Mouse (Mus musculus) gastrocnemius, adult 2 months (tissue): Measurements from ENCODE around the gene Hsf2bp. TPM values are rescaled to one million over a fixed set of nuclear protein-coding genes. Genes with fewer than 3 reads are reported as not detected.
A peak's percentile ranks its signal among the peaks of the same experiment; 100 is the strongest.

Experiments used
- DNase-seq: peaks from one replicate; pipeline ENCODE4 v3.0.0; 2022
- H3K27ac ChIP-seq: fragments of 200-600 bp; 2 replicates; pipeline ENCODE4 v1.8.1; 2022; ENCODE audit warnings: mild to moderate bottlenecking
- H3K4me3 ChIP-seq: fragments of 200-600 bp; 2 replicates; pipeline ENCODE4 v1.8.1; 2022; ENCODE audit warnings: mild to moderate bottlenecking, moderate library complexity
- CTCF ChIP-seq: fragments of 200-600 bp; IDR thresholded peaks from 2 replicates; pipeline ENCODE4 v1.8.1; 2022; ENCODE audit warnings: antibody characterized with exemption, mild to moderate bottlenecking, moderate library complexity
- intact Hi-C: fragments of 180-260 bp; cut with DNase I; formaldehyde crosslinking; loops from one replicate; pipeline ENCODE4 v1.15.1; 2025
- total RNA-seq, 2 experiments: library from RNA; stranded (reverse); gene quantifications; 2 replicates each; pipeline ENCODE4 v1.2.3; 2021

Gene Hsf2bp
- total RNA-seq, 2 experiments from 2014 or later: 0.46 to 1.5 TPM

DNA sequence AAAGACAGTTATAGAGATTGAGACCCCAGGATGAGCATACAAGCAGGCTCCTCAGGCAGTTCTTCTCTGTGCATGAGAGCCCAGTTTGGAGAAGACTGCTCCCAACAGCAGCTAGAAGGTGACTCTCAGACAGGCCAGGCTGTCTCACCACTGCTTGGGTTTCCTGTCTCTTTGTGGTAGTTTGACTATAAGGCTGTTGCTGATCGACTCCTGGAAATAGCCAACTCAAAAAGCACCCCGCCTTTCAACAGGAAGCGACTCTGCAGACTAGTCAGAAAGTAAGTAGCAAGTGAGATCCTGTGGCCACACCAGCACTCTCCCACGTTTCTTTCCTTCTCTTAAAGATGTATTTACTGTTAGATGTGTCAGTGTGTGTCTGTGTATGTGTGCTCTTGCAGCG, 17.5 kb upstream of the Hsf2bp start:
- DNase-seq: no peak
- no peak overlapping the region; the same call in 1 of the 2 replicates for H3K27ac ChIP-seq
- intact Hi-C loops: no loop called here
- H3K4me3 ChIP-seq: no peak overlapping the region
- TF ChIP-seq CTCF: no peak

DNA sequence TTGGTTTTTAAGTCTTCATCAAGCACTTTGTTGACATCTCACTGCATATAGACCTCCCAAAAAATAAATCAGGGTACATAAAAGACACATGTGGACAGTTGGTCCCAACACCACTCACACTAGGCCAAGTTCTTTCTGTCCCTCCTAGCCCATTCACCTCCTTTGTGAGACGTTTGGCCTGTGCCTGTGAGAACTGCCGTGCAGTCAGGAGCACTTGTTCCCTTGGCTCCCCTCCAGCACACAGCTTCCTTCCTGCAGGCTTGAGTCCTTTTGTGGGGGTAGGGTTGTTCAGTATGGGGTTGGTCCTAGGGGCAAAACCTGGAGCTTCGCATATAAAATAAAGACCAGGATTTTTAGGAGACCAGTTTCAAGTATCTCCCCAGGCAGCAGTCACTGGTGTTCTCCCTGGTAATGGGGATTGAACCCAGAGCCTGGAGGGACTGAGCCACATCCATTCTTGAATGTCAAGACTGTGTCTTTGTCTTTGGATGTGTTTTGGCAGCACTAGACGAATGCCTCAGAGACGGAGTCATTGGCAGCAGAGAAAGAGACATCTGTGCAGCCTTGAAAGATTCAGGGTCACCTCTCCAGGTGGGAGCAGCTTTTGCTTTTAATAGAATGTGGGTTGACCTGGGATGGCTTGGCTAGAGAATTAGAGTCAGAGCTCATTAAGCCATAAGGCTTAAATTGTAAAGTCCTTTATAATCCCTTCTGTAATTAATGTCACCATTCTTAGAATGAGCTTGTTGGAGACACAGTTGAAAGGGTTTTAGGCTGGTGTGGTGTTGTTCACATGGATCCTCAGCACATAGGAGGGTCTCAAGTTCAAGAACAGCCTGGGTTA, 16.3 kb upstream of the Hsf2bp start:
- no peak for DNase-seq
- Histone ChIP-seq H3K4me3 (no peak overlapping the region), H3K27ac (no peak overlapping the region)
- TF ChIP-seq CTCF: no peak
- intact Hi-C loops: no loop called here

DNA sequence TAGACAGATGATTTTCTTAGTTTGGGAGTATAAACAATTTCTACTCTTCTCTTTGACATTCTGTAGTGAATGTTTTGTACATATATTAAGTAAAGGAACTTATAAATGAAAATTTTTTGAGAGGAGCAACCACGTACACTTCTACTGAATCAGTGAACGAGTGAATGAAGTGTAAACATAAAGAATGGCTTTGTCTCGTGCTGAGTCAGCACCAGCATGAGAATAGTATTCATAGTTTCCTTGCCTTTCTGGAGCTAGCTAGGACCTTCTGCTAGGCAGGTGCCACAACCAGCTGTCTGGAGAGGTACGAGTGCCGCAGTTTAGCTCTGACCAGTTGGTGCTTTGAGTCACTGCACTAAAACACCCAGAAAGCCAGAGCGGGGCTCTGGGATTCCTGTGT, 14.5 kb upstream of the Hsf2bp start:
- intact Hi-C loops: no loop called here
- Histone ChIP-seq H3K4me3 (no peak overlapping the region), H3K27ac (no peak overlapping the region)
- TF ChIP-seq CTCF: no peak
- no peak for DNase-seq

DNA sequence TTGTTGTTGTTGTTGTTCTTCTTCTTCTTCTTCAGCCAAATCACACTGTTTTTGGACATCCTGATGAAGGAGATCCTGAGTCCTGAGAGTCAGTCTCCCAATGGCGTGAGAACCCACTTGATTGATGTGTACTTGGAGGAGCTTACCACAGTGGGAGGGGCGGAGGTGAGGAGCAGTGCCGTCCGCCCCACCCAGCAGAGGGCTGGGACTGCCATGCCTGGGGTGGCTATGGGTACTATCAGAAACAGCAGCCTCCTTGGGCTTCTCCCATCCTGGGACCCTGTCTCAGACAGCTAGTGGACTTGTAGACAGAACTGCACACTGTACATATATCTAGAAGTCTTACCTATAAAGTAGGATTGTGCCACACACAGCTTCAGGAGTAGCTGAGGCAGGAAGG, 13.8 kb upstream of the Hsf2bp start:
- no peak for TF ChIP-seq CTCF
- intact Hi-C loops: no loop called here
- no peak for DNase-seq

DNA sequence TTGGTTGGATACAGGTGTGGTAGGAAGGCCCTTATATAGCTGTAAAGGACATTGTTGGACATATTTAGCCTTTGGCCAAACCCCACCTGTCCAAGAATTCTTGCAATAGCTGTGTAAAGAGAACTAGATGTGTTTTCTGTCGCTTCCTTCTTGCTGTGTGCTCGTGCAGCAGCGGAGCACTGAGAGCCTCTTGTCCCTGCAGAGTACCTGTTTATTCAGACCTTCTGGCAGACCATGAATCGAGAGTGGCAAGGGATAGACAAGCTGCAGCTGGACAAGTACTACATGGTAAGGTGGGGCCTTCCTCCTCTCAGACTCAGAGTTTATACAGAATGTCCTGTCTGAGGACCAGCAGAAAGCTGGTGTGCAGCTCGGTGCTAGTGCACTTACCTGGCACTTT, 12.2 kb upstream of the Hsf2bp start:
- intact Hi-C loops: no loop called here
- DNase-seq: no peak
- H3K4me3 ChIP-seq: no peak overlapping the region
- H3K27ac ChIP-seq: no peak overlapping the region
- no peak for TF ChIP-seq CTCF

More for the DNA sequence above, 13.8 kb upstream of the Hsf2bp start:
- Histone ChIP-seq H3K4me3 (no peak overlapping the region), H3K27ac (no peak overlapping the region)

DNA sequence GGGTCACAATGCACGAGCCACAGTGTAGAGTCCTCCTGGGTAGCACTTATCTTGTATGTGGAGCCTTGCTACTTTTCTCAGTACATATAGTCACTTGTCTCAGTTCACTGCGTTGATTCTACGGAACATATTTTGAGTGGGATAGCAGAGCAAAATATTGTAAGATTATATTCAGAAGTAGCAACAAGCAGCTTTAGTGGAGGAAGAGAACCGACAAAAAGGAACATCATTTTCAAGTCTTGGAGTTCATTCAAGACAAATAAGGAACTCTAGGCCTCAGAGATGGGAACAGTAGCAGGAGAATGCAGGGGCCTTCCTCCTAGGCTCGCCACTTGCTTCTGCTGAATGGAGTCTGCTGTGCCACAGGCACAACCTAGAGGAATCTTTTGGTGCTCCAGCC, 10.4 kb upstream of the Hsf2bp start:
- Histone ChIP-seq H3K27ac (no peak overlapping the region), H3K4me3 (no peak overlapping the region)
- intact Hi-C loops: no loop called here
- no peak for TF ChIP-seq CTCF
- DNase-seq: no peak

DNA sequence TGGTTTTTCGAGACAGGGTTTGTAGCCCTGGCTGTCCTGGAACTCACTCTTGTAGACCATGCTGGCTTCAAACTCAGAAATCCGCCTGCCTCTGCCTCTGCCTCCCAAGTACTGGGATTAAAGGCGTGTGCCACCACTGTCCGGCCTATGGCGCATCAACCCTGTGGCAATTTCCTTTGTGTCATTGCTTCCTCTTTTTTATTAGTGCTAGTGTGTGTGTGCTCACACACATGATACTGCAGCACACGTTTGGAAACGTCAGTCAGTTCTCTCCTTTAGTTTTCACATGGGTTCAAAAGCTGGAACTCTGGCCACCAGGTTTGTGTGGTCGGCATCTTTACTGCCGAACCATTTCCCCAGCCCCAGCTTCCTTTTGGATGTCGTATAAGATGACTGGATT, 4.1 kb upstream of the Hsf2bp start:
- Histone ChIP-seq H3K4me3 (no peak overlapping the region), H3K27ac (no peak overlapping the region)
- no peak for DNase-seq
- intact Hi-C loops: no loop called here
- TF ChIP-seq CTCF: no peak

DNA sequence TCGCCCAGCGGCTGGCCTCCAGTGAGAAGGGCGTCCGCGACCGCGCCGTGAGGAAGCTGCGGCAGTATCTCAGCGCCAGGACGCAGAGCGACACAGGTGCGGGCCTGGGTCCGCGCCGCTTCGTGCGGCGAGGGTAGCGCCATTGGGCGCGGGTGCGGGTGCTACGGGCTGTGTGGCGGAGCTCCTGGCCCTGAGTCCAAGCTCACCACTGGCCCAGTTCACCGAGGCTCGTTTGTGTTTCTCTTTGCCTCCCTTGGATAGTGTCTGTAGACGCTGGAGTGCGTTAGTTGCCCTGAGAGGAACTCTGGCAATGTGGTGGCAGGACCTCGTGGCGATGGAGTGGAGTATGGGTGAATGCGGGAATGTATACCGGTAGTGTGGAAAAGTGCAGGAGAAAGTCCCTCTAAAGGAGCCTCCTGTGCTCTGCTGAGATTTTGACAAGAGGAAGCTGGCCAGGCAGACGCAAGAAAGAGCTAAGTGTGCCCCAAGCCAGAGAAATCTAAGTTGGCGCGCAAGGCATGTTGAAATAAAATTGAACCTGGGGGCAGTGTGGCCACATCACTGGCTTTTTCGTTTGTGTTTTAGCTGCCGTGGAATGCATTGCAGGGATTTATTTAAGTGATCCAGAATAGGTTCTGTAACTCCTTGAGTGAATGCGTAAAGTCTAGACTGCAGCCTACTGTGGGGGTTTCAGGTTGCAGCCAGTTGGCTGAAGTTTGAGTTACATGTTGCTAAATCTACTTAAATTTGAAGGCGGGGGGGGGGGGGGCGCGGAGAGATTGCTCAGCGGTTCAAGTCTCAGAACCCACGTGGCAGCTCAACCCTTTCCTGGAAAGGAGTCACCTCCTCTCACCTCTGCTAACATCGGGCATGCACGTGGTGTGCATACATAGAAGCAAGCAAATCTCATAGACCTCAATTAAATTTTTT, 625 bp upstream of the Hsf2bp start:
- no peak for TF ChIP-seq CTCF
- Histone ChIP-seq H3K27ac (peak overlapping the region; percentile 88), H3K4me3 (peak overlapping the region; percentile 92)
- DNase-seq: no peak
- intact Hi-C loops: loop anchor here (5.0 kb wide), 1 partner anchor 171 kb away; no protein-coding TSS in a partner anchor

DNA sequence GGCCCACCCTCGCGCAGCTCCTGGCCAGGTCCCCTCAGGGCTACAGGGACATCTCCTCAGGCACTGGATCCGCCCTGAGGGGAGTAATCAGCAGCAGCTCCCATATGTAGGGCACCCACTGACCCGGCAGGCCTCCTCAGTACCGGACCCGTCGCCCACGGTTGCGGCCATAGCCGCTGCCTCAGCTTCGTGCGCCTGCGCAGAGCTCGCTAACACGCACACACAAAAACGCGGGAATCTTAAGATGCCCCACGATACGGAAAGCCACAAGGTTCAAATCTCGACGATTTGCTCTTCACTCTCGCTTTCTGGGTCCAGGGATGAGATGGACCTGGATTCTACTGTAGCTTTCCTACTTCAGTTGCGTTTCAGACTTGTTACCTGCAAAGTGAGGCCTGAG, 1.8 kb downstream of the Hsf2bp start:
- DNase-seq: no peak
- no peak overlapping the region for H3K4me3 ChIP-seq
- H3K27ac ChIP-seq: no peak overlapping the region
- TF ChIP-seq CTCF: no peak
- intact Hi-C loops: no loop called here

DNA sequence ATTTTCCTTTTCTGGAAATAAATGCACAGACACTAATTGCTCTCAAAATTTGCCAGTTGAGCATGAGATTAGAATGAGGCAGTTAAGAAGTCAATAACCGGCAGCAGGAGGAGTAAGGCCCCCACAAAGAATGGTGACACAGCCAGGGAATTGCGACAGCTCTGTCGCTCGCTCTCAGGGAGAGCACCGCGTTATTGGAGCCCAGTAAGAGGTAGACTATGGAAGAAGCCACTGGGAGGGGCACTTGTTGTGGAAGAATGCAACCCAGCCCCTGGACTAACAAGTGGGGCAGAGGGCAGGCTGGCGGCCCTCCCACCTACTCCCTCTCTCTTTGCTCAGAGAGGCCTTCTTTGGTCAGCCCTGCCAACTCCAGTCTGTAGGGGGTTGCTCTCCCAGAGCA, 4.5 kb downstream of the Hsf2bp start:
- intact Hi-C loops: no loop called here
- Histone ChIP-seq H3K27ac (no peak overlapping the region), H3K4me3 (no peak overlapping the region)
- TF ChIP-seq CTCF: no peak
- DNase-seq: no peak

DNA sequence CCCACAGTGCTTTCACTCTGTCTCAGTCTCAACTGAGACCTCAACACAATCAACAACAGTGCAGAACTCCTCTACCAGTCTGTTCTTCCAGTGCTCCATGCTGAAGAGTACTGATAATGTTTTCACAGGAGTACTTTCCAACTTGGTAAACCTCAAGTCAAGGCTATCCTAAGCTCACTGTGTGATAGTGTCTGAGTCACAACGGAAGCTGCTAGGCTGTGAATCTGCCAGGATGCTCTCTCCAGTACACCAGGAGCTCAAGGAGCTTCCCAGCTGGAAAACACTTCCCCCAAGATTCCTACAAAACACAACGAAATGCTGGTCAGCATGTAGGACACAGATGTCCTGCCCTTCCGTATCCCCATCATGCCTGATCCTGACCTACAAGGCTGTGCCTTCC, 7.8 kb downstream of the Hsf2bp start:
- no peak for DNase-seq
- intact Hi-C loops: no loop called here
- no peak overlapping the region for H3K27ac ChIP-seq
- TF ChIP-seq CTCF: no peak
- H3K4me3 ChIP-seq: no peak overlapping the region

DNA sequence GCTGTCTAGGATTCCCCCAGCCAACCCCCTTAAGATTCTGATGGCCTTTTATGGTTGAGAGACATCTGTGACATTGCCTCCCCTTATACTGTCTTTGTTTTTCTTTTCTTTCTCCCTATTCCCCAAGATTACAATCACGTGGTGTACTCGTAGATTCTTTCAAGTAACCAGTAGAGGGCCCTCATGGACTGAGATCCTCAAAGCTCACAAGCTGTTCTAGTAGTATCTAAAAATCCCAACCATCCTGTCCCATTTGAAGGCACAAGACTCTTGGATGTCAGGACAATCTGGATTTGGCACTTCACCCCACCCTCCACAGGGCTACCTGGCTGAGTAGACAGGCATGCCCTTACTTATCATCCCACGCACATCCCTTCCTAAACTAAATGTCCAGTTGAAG, 8.5 kb downstream of the Hsf2bp start:
- no peak for DNase-seq
- H3K4me3 ChIP-seq: no peak overlapping the region
- no peak overlapping the region for H3K27ac ChIP-seq
- TF ChIP-seq CTCF: peak; percentile 65
- intact Hi-C loops: loop anchor here (2.0 kb wide), 1 partner anchor 45 kb away; no protein-coding TSS in a partner anchor

DNA sequence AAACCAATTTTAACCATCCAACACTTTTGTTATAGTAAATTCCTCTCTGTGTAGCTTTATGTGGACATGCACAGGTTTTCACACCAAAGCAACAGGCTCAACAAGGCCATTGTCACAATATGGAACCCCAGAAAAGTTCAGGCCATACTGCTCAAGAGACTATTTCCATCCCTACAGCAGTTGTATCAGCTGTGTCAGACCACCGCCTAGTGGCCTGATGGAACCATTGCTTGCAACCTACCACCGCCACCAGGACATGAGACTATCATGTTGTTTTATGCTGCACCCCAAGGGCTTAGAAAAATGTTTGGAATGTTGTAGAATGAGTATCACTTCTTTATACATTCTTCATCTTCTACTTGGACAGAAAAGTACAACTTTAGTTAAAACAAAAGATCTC, 10.8 kb downstream of the Hsf2bp start:
- TF ChIP-seq CTCF: no peak; the same call in 1 of the 2 replicates

More for the DNA sequence above, 10.8 kb downstream of the Hsf2bp start:
- Histone ChIP-seq H3K27ac (peak overlapping the region; percentile 67), H3K4me3 (no peak overlapping the region)
- intact Hi-C loops: loop anchor here (1.0 to 2.0 kb wide), 2 partner anchors 333 to 340 kb away; no protein-coding TSS in a partner anchor
- peak; percentile 76 for DNase-seq
